Mouse (Mus musculus) limb, embryonic 14.5 days (tissue): ENCODE results near the gene Tmem120a. TPM values are rescaled to one million over a fixed set of nuclear protein-coding genes. Genes with fewer than 3 reads are reported as not detected.

Source experiments
- ATAC-seq: fragments of 200-750 bp; cut with Nextera tagmentation; 2 replicates; pipeline ENCODE4 v1.8.0; 2017; ENCODE audit warnings: low read depth, moderate number of reproducible peaks, moderate TSS enrichment; ENCODE audit not compliant: low FRiP score
- DNase-seq: peaks from one replicate; pipeline ENCODE4 v3.0.0-alpha.2; 2015; ENCODE audit warnings: low spot score
- H3K27ac ChIP-seq: fragments of 300-500 bp; sonication (generic); replicated peaks from 2 replicates; pipeline ENCODE4 v1.5.1; 2014; ENCODE audit warnings: low read depth, mild to moderate bottlenecking, low read length, moderate library complexity, mixed read lengths
- H3K27me3 ChIP-seq: fragments of 300-500 bp; sonication (generic); 2 replicates; pipeline ENCODE4 v1.6.1; 2014; ENCODE audit warnings: low read length, mixed read lengths; ENCODE audit not compliant: control insufficient read depth, insufficient read depth
- H3K36me3 ChIP-seq: fragments of 300-500 bp; sonication (generic); 2 replicates; pipeline ENCODE4 v1.6.1; 2014; ENCODE audit warnings: mild to moderate bottlenecking, low read length, moderate library complexity, mixed read lengths; ENCODE audit not compliant: control insufficient read depth, insufficient read depth
- H3K4me1 ChIP-seq: fragments of 300-500 bp; sonication (generic); 2 replicates; pipeline ENCODE4 v1.6.1; 2014; ENCODE audit warnings: antibody characterized with exemption, low read length, mixed read lengths; ENCODE audit not compliant: control insufficient read depth, insufficient read depth
- H3K4me2 ChIP-seq: fragments of 300-500 bp; sonication (generic); replicated peaks from 2 replicates; pipeline ENCODE4 v1.6.1; 2014; ENCODE audit warnings: low read depth, mild to moderate bottlenecking, low read length, moderate library complexity; ENCODE audit not compliant: severe bottlenecking
- H3K4me3 ChIP-seq: fragments of 300-500 bp; sonication (generic); replicated peaks from 2 replicates; pipeline ENCODE4 v1.5.1; 2014; ENCODE audit warnings: low read length
- H3K9ac ChIP-seq: fragments of 300-500 bp; sonication (generic); 2 replicates; pipeline ENCODE4 v1.6.1; 2014; ENCODE audit warnings: mild to moderate bottlenecking, low read depth, low read length, moderate library complexity; ENCODE audit not compliant: severe bottlenecking
- H3K9me3 ChIP-seq: fragments of 300-500 bp; sonication (generic); 2 replicates; pipeline ENCODE4 v1.6.1; 2016; ENCODE audit warnings: low read length; ENCODE audit not compliant: control insufficient read depth
- POLR2A ChIP-seq: fragments of 200-500 bp; IDR thresholded peaks from 2 replicates; pipeline ENCODE4 v1.8.0; 2012; ENCODE audit warnings: inconsistent platforms, mild to moderate bottlenecking, moderate library complexity, borderline replicate concordance; ENCODE audit not compliant: insufficient read depth, insufficient read length; ENCODE audit errors: extremely low read depth
- whole genome bisulfite sequencing: fragments of 180-500 bp; shearing (Covaris S2); extraction: QIAGEN DNeasy Blood & Tissue Kit; methylation state at CpG from one replicate; pipeline ENCODE4 v1.1.7; 2014; 5-methylcytosine and 5-hydroxymethylcytosine counted together
- polyA plus RNA-seq, 2 experiments: library from polyadenylated mRNA; depleted of rRNA in 1 of 2; stranded (reverse) in 1 of 2; unstranded in 1 of 2; fragments of >200 nt; fragmentation: Nextera tagmentation in 1 of 2; extraction: Ambion mirVana in 1 of 2; gene quantifications; 2 replicates each; pipeline versions ENCODE4 v1.2.1 to v1.2.3; 2012 to 2014

Tmem120a gene
- polyA plus RNA-seq, 2 experiments: 21.3 to 48.1 TPM

DNA sequence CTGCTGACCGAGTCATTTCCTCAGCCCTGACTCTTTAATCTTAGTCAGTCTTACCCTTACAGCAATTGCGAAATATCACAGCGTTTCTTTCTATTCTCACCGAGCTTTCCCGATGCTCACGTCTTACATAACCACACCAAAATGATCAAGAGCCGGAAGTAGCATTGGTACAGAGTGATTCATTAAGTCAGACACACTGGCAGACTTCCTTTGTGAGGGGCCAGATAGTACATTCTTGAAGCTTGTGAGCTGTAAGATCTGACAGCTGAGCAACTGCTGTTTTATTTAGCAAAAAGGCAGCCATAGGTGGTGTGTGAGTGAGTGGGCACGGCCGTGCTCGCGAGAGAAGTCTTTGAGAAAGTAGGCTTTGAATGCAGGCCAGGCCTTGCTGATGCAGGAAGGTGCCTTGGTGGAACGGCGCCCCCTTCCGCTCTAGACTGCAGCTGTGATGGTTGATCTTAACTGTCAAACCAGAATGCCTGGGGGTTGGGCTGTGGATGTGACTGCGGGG, 41.5 kb downstream of the Tmem120a start:
- H3K27me3 ChIP-seq: no peaks in the 10 kb centered on the region
- H3K9ac ChIP-seq: no peak overlapping the region
- ATAC-seq (no peak), DNase-seq (no peak)
- H3K9me3 ChIP-seq: no peaks in the 10 kb centered on the region
- no peak overlapping the region for H3K4me3 ChIP-seq
- 80% methylated on average over 15 of the region's 15 CpGs for WGBS
- peaks cover 49% of the 10 kb centered on the region for H3K36me3 ChIP-seq
- no peak overlapping the region for H3K4me2 ChIP-seq
- H3K4me1 ChIP-seq: no peaks in the 10 kb centered on the region
- no peak overlapping the region for H3K27ac ChIP-seq
- TF ChIP-seq POLR2A: no peak

DNA sequence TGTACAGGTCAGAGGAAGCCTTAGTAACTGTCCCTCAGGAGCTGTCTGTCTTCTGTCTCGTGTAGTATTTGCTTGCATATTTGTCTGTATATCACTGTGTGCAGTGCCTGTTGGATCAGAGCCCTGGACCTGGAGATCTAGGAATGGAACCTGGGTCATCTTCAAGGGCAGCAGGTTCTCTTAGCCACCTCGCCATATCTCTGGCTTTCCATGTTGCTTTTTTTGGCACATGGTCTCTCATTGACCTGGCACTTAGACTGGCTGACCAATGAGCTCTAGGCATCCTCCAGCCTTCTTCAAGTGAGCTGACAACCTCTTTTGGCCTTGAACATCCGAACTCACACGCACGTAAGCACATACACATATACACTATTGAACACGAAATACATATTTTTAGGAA, 42.1 kb downstream of the Tmem120a start:
- H3K36me3 ChIP-seq: peaks cover 44% of the 10 kb centered on the region
- no peaks in the 10 kb centered on the region for H3K4me1 ChIP-seq
- WGBS: 86% methylated on average over 6 of the region's 6 CpGs
- H3K4me3 ChIP-seq: no peak overlapping the region
- no peak overlapping the region for H3K4me2 ChIP-seq
- DNase-seq (no peak), ATAC-seq (no peak)
- no peaks in the 10 kb centered on the region for H3K27me3 ChIP-seq
- no peak overlapping the region for H3K27ac ChIP-seq
- no peak for TF ChIP-seq POLR2A
- no peak overlapping the region for H3K9ac ChIP-seq
- H3K9me3 ChIP-seq: no peaks in the 10 kb centered on the region

DNA sequence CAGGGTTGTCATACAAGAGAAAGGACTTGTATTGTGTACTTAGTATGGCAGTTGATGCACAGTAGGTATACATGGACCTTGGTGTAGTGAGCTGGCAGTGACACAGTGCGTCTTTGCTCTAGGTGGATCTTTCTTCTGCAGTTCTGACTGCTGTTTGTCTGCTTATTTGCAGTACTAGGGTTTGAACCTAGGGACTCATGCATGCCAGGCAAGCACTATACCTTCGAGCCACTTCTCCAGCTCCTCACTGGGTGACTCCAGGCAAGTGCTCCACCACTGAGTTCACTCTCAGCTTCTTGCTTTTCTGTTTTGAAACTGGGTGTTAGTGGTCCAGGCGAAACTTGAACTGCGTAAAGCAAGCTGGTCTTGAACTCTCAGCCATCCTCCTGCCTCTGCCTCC, 42.6 kb downstream of the Tmem120a start:
- no peak for TF ChIP-seq POLR2A
- DNase-seq (no peak), ATAC-seq (no peak)
- H3K27me3 ChIP-seq: no peaks in the 10 kb centered on the region
- H3K4me2 ChIP-seq: no peak overlapping the region
- H3K9me3 ChIP-seq: no peaks in the 10 kb centered on the region
- H3K36me3 ChIP-seq: peaks cover 40% of the 10 kb centered on the region
- H3K27ac ChIP-seq: no peak overlapping the region
- H3K4me1 ChIP-seq: no peaks in the 10 kb centered on the region
- no peak overlapping the region for H3K9ac ChIP-seq
- 96% methylated on average over 4 of the region's 4 CpGs for WGBS
- H3K4me3 ChIP-seq: no peak overlapping the region

DNA sequence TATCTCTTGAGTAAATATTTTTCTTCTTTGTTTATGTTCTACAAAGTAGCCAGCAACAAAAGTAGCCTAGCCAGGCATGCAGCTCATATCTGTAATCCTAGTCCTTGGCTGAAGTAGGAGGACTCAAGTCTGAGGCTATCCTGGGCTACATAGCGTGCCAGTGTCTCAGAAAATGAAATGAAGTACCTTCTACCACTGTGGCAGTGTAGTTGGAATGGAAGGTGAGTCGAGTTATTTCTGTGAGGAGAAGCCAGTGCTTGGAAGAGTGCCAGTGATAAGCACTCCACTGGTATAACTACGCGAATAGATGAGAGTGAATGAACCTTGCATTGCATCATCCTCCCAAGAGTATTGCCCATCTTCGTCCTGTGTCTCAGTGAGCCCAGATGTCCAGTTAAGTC, 46.5 kb downstream of the Tmem120a start:
- H3K4me2 ChIP-seq: no peak overlapping the region
- WGBS: 88% methylated on average over 5 of the region's 5 CpGs
- H3K36me3 ChIP-seq: peaks cover 24% of the 10 kb centered on the region
- no peak for TF ChIP-seq POLR2A
- H3K27ac ChIP-seq: no peak overlapping the region
- no peaks in the 10 kb centered on the region for H3K9me3 ChIP-seq
- H3K4me3 ChIP-seq: no peak overlapping the region
- no peaks in the 10 kb centered on the region for H3K27me3 ChIP-seq
- no peak overlapping the region for H3K9ac ChIP-seq
- ATAC-seq: no peak
- H3K4me1 ChIP-seq: peaks cover 9% of the 10 kb centered on the region; the same call in 1 of the 2 replicates
- no peak for DNase-seq

DNA sequence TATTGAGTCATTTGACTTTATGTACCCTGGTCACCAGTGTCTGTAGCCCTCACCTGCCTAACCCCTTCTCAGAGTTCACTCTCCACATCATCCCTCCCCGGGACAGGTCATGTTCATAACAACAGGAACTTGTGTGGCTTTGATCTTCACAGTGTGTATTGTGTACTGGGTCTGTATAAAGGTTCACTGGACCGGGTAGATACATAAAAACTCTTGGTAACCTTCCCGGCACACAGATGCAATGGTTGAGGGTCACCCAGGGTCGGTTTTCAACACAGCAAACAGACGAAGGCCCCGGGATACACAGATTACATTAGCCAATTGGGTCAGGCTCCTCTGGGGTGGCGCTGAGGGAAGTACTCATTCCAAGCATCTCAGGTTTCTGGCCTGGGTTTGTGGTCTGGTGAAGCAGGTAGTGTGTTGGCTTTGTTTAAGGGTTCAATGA, 48.9 kb downstream of the Tmem120a start:
- Histone ChIP-seq H3K4me3 (no peak overlapping the region), H3K36me3 (peaks cover 6% of the 10 kb centered on the region; the same call in 1 of the 2 replicates), H3K4me2 (no peak overlapping the region), H3K4me1 (peaks cover 12% of the 10 kb centered on the region), H3K9ac (no peak overlapping the region), H3K27me3 (no peaks in the 10 kb centered on the region), H3K27ac (no peak overlapping the region), H3K9me3 (no peaks in the 10 kb centered on the region)
- DNase-seq: no peak
- TF ChIP-seq POLR2A: no peak
- 39% methylated on average over 7 of the region's 7 CpGs for WGBS
- no peak; the same call in 1 of the 2 replicates for ATAC-seq
